Mouse (Mus musculus) neural tube, embryonic 11.5 days (tissue): Measurements from ENCODE around the gene Hcfc2. TPM values are rescaled to one million over a fixed set of nuclear protein-coding genes. Genes with fewer than 3 reads are reported as not detected.

Source experiments
- ATAC-seq: fragments of 200-750 bp; cut with Nextera tagmentation; 2 replicates; pipeline ENCODE4 v1.8.0; 2017; ENCODE audit warnings: moderate number of reproducible peaks, mild to moderate bottlenecking, moderate TSS enrichment, moderate library complexity; ENCODE audit not compliant: insufficient read depth, low FRiP score, low TSS enrichment
- DNase-seq: peaks from one replicate; pipeline ENCODE4 v3.0.0-alpha.2; 2015; ENCODE audit warnings: low spot score
- H3K27ac ChIP-seq: fragments of 300-500 bp; sonication (generic); 2 replicates; pipeline ENCODE4 v1.5.1; 2014; ENCODE audit warnings: low read depth, mild to moderate bottlenecking, low read length
- H3K27me3 ChIP-seq: fragments of 300-500 bp; sonication (generic); 2 replicates; pipeline ENCODE4 v1.6.1; 2014; ENCODE audit warnings: mild to moderate bottlenecking, low read length, mixed read lengths; ENCODE audit not compliant: control insufficient read depth, insufficient read depth
- H3K36me3 ChIP-seq: fragments of 300-500 bp; sonication (generic); 2 replicates; pipeline ENCODE4 v1.6.1; 2014; ENCODE audit warnings: mild to moderate bottlenecking, low read length, moderate library complexity, mixed read lengths; ENCODE audit not compliant: control insufficient read depth, insufficient read depth
- H3K4me1 ChIP-seq: fragments of 300-500 bp; sonication (generic); 2 replicates; pipeline ENCODE4 v1.6.1; 2014; ENCODE audit warnings: low read length, mixed read lengths; ENCODE audit not compliant: control insufficient read depth, insufficient read depth
- H3K4me2 ChIP-seq: fragments of 300-500 bp; sonication (generic); 2 replicates; pipeline ENCODE4 v1.6.1; 2014; ENCODE audit warnings: low read depth, mild to moderate bottlenecking, moderate library complexity
- H3K4me3 ChIP-seq: fragments of 300-500 bp; sonication (generic); 2 replicates; pipeline ENCODE4 v1.5.1; 2014; ENCODE audit warnings: low read depth, low read length
- H3K9ac ChIP-seq: fragments of 300-500 bp; sonication (generic); 2 replicates; pipeline ENCODE4 v1.6.1; 2014; ENCODE audit warnings: mild to moderate bottlenecking, low read length
- H3K9me3 ChIP-seq: fragments of 300-500 bp; sonication (generic); 2 replicates; pipeline ENCODE4 v1.6.1; 2016; ENCODE audit warnings: low read length; ENCODE audit not compliant: control insufficient read depth
- WGBS: fragments of 180-500 bp; shearing (Covaris S2); extraction: QIAGEN DNeasy Blood & Tissue Kit; methylation state at CpG from one replicate; pipeline ENCODE4 v1.1.7; 2014; 5-methylcytosine and 5-hydroxymethylcytosine counted together
- polyA plus RNA-seq: library from polyadenylated mRNA; unstranded; fragments of >200 nt; fragmentation: Nextera tagmentation; extraction: Ambion mirVana; gene quantifications from 2 replicates; pipeline ENCODE4 v1.2.1, GENCODE M21; 2014

Gene Hcfc2
- polyA plus RNA-seq, 1 experiment from 2014 or later: 36.4 TPM

DNA sequence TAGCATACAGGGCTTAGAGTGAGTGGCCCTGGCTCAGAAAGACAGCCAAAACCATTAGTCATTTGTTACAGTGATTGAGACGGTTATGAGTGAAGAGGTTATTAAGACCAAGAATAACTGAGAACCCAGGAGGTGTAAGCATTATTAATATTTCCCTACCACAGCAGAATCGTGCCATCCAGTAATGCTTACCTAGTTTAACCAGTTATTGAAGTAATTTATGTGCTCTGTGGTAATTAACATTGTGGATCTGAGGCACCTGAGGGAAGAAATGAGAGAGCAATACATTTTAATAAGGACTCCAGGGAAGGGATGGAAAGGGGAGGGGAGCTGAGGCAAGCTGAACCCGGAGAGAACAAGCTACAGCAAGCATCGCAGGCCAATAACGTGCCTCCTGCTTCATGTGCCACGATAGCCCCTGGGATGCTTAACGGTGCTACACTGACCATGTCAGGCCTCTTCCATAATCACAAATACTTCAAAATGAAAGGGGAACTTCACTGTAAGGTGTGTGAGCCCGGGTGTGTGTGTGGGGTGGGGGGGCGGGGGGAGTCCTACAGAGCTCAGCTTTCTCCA, 75.7 kb downstream of the Hcfc2 start:
- ATAC-seq (no peak), DNase-seq (no peak)
- Histone ChIP-seq H3K4me1 (no peaks in the 10 kb centered on the region), H3K27ac (no peak overlapping the region), H3K9me3 (no peaks in the 10 kb centered on the region), H3K4me2 (no peak overlapping the region), H3K27me3 (no peaks in the 10 kb centered on the region), H3K4me3 (no peak overlapping the region), H3K36me3 (no peaks in the 10 kb centered on the region), H3K9ac (no peak overlapping the region)
- 70% methylated on average over 9 of the region's 9 CpGs for WGBS

DNA sequence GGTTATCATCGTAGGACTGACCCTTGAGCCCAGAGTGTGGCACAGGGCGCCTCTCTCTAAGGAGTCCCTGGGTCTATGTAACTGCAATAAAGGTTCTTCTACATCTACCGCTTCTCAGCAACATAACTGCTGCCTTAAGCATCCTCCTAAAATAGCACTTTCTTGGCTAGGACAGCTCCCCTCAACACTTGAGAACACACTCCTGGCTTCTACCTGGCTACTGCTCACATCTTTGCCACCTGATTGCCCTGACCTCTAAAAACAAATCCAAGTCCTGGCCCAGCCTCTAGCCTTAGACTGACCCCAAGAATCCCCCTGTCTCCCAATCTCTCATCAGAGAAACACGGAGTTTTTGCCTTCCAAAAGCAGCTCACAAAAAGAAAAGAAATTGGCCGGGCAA, 78.9 kb downstream of the Hcfc2 start:
- DNase-seq (no peak), ATAC-seq (no peak)
- Histone ChIP-seq H3K36me3 (no peaks in the 10 kb centered on the region), H3K27me3 (no peaks in the 10 kb centered on the region), H3K27ac (no peak overlapping the region), H3K4me3 (no peak overlapping the region), H3K4me2 (no peak overlapping the region), H3K4me1 (no peaks in the 10 kb centered on the region), H3K9ac (no peak overlapping the region), H3K9me3 (no peaks in the 10 kb centered on the region)
- WGBS: 96% methylated on average over 5 of the region's 5 CpGs

DNA sequence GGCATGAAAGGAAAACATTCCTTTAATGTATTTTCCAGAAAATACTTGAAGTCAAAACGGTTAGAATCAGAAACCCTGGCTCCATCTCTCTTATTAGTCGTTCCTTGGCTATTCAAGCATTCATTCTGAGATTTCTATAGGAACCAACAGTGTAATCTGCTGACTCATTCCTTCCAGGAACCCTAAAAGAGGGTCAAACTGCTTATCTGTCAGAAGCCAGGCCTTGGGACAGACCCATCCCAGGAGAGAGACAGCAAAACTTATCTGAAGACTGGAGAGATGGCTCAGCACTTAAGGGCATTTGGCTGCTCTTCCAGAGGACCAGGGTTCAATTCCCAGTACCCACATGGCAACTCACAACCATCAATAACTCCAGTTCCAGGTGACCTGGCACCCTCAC, 81.1 kb downstream of the Hcfc2 start:
- H3K4me1 ChIP-seq: no peaks in the 10 kb centered on the region

DNA sequence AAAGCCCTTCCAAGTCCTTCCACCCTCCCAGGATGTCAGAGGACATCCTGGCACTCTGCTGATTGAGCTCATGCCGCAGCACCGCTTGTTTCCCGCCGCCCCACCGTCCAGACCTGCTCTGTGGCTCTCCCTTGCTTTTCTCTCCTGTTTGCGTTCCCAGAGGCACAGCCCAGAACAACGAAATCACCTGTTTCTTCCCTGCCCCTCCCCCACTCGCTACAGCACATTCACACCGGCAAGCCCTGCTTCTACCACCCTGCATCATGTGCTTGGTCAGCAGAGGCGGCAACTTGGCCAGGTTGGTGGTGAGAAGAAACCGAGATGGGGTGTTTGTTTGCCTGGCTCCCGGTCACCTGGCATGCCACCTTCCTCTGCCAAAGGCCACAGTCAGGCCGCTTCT, 81.9 kb downstream of the Hcfc2 start:
- no peak overlapping the region for H3K4me2 ChIP-seq
- no peak overlapping the region for H3K4me3 ChIP-seq
- WGBS: 39% methylated on average over 13 of the region's 13 CpGs
- H3K4me1 ChIP-seq: no peaks in the 10 kb centered on the region
- no peaks in the 10 kb centered on the region for H3K27me3 ChIP-seq
- ATAC-seq: no peak
- H3K9me3 ChIP-seq: no peaks in the 10 kb centered on the region
- no peak overlapping the region for H3K27ac ChIP-seq
- H3K36me3 ChIP-seq: no peaks in the 10 kb centered on the region
- no peak for DNase-seq
- H3K9ac ChIP-seq: no peak overlapping the region

More for the DNA sequence above, 81.1 kb downstream of the Hcfc2 start:
- Histone ChIP-seq H3K9me3 (no peaks in the 10 kb centered on the region), H3K9ac (no peak overlapping the region), H3K4me2 (no peak overlapping the region), H3K36me3 (no peaks in the 10 kb centered on the region), H3K27me3 (no peaks in the 10 kb centered on the region), H3K4me3 (no peak overlapping the region), H3K27ac (no peak overlapping the region)
- ATAC-seq: no peak
- no peak for DNase-seq
- WGBS: 80% methylated on average over 2 of the region's 2 CpGs

DNA sequence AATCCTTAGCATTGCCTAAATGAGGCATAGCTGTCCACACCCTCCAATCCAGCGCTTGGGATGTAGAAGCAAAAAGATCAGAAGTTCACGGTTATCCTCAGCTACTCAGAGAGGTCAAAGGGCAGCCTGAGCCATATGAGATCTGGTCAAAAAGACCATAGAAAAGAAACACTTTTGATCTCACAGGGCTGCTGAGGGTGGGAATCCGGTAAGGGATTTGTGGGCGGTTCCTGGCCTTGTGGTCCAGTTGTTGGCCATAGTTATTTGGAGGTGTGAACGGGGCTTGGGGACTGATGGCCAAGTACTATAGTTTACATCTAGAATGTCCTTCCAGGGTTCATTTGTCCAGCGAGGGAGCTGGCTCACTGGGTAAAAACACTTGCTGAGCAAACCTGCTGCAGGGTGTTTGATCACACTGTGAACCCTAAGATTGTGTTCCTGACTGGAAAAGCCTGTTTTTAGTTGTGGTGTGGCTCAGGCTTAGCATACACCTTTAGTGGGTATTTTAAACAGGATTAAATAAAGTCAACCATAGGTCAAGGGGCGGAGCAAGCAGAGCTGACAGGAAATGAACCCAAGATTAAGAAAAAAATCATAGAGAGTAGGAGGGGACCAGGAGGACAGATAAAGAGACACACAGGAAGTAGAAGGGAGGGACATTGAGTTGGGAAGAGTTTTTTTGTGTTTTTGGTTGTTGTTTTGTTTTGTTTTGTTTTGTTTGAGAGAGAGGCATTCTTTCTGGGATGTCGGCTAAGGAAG, 83.0 kb downstream of the Hcfc2 start:
- ATAC-seq (no peak), DNase-seq (no peak)
- no peak overlapping the region for H3K27ac ChIP-seq
- no peaks in the 10 kb centered on the region for H3K4me1 ChIP-seq
- WGBS: 75% methylated on average over 8 of the region's 8 CpGs
- no peaks in the 10 kb centered on the region for H3K9me3 ChIP-seq
- no peaks in the 10 kb centered on the region for H3K27me3 ChIP-seq
- H3K4me3 ChIP-seq: no peak overlapping the region
- H3K36me3 ChIP-seq: no peaks in the 10 kb centered on the region
- no peak overlapping the region for H3K9ac ChIP-seq
- H3K4me2 ChIP-seq: no peak overlapping the region

GRCm38 (mm10) chr10:82779831-82780230, 83.9 kb downstream of the Hcfc2 start:
- no peak for DNase-seq
- Histone ChIP-seq H3K36me3 (no peaks in the 10 kb centered on the region), H3K4me2 (no peak overlapping the region), H3K4me1 (no peaks in the 10 kb centered on the region), H3K27me3 (no peaks in the 10 kb centered on the region), H3K27ac (no peak overlapping the region), H3K9ac (no peak overlapping the region), H3K4me3 (no peak overlapping the region), H3K9me3 (no peaks in the 10 kb centered on the region)
- WGBS: 96% methylated on average over 14 of the region's 14 CpGs
- ATAC-seq: no peak

- no peak overlapping the region for H3K4me2 ChIP-seq
- no peaks in the 10 kb centered on the region for H3K9me3 ChIP-seq
- H3K36me3 ChIP-seq: no peaks in the 10 kb centered on the region
- H3K9ac ChIP-seq: no peak overlapping the region
- WGBS: 97% methylated on average over 3 of the region's 3 CpGs
- H3K4me1 ChIP-seq: no peaks in the 10 kb centered on the region
- ATAC-seq (no peak), DNase-seq (no peak)
- H3K27ac ChIP-seq: no peak overlapping the region
- H3K27me3 ChIP-seq: no peaks in the 10 kb centered on the region
- H3K4me3 ChIP-seq: no peak overlapping the region
Measured at GRCm38 (mm10) chr10:82780322-82780721, 84.4 kb downstream of the Hcfc2 start.

GRCm38 (mm10) chr10:82780816-82781215, 84.9 kb downstream of the Hcfc2 start:
- H3K27ac ChIP-seq: no peak overlapping the region
- no peak overlapping the region for H3K9ac ChIP-seq
- no peaks in the 10 kb centered on the region for H3K36me3 ChIP-seq
- no peaks in the 10 kb centered on the region for H3K4me1 ChIP-seq
- H3K27me3 ChIP-seq: no peaks in the 10 kb centered on the region
- H3K4me2 ChIP-seq: no peak overlapping the region
- no peak overlapping the region for H3K4me3 ChIP-seq
- ATAC-seq (no peak), DNase-seq (no peak)
- no peaks in the 10 kb centered on the region for H3K9me3 ChIP-seq

DNA sequence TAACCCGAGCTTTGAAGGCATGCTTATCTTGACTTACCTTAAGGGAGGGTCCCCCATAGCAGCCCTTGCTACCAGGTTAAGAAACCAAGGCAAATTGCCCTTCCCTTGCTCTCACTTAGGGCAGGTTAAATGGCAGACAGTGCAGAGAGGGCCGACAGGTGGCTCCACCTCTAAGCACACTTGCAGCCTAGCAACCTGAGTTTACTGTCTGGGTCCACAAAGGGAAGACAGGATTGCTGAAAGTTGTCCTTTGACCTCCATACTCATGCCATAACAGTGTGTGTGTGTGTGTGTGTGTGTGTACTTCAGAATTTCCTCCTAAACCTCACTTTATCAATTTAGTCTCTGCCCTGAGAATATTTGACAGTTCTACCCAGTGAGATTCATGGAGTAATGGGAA, 86.5 kb downstream of the Hcfc2 start:
- Histone ChIP-seq H3K27ac (no peak overlapping the region), H3K4me1 (no peaks in the 10 kb centered on the region), H3K36me3 (no peaks in the 10 kb centered on the region), H3K4me2 (no peak overlapping the region), H3K27me3 (no peaks in the 10 kb centered on the region), H3K9me3 (no peaks in the 10 kb centered on the region), H3K4me3 (no peak overlapping the region), H3K9ac (no peak overlapping the region)
- no peak for DNase-seq
- no peak for ATAC-seq
- WGBS: 40% methylated on average over 2 of the region's 2 CpGs
